Mouse (Mus musculus): ENCODE results near the gene Cdc42ep5.

Gene Cdc42ep5

DNA sequence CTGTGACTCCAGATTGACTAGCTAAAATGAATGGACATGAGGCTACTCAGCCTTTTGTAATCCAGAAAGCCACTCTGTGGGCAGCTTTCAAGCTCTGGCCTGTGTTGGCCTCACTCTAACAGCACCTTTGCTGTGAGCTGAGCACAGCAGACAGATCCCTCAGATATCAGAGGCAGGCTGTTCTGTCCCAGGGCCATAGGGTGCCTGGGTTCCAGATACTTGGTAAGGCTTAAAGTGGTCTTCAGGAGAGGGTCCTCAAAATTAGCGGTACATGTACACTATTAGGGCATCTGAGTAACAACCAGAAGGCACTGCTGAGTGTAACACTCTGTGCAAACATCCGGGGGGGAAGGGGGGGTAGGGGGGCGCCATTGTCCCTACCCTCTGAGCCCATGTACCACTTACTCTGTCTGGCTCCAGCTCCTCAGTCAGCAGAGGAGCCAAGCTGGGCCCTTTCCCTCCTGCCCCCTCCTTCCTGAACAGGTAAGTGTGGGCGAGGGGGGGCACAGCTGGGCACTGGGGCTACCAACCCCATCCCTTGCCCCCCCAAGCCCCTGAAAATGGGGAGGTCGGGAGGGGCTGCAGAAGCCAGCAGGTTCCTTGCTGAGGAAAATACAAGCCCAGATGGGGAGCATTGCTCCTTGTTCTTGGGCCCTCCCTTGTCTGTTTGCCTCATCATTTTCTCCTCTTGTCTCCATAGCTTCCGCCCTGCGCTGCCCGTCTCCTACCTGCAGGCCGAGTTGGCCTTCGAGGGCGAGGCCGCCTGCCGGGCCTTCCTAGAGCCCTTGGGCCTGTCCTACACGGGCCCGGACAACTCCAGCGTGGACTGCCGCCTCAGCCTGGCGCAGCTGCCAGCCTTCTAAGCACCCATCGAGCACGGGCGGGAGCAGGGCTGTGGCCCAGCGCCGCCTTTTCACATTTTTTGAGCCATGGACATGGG, 18.1 kb downstream of the Cdc42ep5 start:
- DNase-seq (ENCODE audit: low read depth, low spot score) = no peak

- no peak for DNase-seq (ENCODE audit: low read depth, low spot score)
Measured at GRCm38 (mm10) chr7:4145552-4146190, 19.0 kb downstream of the Cdc42ep5 start.

DNA sequence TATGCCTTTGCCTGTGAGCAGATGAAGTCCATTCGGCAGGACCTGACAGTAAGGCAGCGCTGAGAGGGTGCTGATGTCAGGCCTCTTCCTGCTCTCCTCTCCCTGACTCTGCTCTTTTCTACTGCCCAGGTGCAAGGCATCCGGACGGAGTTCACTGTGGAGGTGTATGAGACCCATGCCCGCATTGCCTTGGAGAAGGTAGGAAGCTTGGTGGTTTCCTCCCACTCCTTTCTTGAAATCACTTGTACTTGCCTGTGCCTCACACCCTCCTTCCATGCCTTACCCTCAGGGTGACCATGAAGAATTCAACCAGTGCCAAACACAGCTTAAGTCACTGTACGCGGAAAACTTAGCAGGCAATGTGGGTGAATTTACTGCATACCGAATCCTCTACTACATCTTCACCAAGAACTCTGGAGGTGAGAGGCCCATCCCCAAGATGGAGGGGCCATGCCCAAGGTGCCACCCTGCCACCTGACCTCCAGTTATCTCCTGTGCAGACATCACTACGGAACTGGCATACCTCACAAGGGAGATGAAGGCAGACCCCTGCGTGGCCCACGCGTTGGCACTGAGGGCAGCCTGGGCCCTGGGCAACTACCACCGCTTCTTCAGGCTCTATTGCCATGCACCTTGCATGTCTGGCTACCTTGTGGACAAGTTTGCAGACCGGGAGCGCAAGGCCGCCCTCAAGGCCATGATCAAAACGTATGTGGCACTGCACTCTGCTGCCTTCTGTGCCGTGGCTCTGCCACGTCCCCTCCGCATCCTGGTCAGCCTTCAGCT, 19.7 kb downstream of the Cdc42ep5 start:
- no peak for DNase-seq (ENCODE audit: low read depth, low spot score)

DNA sequence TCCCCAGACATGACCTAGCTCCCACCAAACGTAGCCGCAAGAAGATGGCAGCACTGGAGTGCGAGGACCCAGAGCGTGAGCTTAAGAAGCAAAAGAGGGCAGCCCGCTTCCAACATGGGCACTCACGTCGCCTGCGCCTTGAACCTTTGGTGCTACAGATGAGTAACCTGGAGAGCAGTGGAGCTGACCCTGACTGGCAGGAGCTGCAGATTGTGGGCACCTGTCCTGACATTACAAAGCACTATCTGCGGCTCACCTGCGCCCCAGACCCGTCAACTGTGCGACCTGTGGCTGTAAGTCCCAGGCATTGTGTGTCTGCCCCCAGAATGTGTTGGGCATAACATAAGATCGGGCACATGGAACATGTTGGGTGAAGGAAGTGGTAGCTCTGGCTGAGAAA, 20.6 kb downstream of the Cdc42ep5 start:
- no peak for DNase-seq (ENCODE audit: low read depth, low spot score)

GRCm38 (mm10) chr7:4143506-4143905, 21.2 kb downstream of the Cdc42ep5 start:
- no peak for DNase-seq (ENCODE audit: low read depth, low spot score)

GRCm38 (mm10) chr7:4142796-4143445, 21.7 kb downstream of the Cdc42ep5 start:
- DNase-seq (ENCODE audit: low read depth, low spot score) = no peak

DNA sequence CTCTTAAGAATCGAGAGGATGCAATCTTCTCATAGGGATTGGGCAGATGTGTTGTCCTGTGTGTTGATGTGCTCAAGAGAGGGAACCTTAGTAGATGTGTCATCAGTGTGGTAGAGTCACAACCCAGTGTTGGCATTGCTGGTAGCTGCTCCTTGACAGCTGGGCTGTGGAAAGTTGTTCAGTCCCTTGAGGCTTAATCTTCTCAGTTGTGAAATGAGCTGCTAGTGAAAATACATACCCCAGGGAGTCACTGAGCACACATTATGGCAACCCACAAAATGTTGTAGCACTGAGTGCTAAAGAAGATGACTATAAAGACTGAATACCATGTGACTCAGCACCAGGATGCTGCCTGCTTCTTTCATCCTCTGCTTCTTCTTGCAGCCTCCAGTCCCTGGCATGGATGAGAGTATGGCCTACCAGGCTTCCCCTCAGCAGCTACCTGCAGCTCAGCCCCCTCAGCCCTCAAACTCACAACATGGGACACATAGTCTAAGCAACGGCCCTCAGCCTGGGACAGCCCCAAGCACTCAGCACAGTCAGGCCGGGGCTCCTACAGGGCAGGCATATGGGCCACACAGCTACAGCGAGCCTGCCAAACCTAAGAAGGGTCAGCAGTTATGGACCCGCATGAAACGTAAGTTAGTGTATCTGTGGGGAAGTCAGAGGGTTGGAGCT, 22.9 kb downstream of the Cdc42ep5 start:
- no peak for DNase-seq (ENCODE audit: low read depth, low spot score)

DNA sequence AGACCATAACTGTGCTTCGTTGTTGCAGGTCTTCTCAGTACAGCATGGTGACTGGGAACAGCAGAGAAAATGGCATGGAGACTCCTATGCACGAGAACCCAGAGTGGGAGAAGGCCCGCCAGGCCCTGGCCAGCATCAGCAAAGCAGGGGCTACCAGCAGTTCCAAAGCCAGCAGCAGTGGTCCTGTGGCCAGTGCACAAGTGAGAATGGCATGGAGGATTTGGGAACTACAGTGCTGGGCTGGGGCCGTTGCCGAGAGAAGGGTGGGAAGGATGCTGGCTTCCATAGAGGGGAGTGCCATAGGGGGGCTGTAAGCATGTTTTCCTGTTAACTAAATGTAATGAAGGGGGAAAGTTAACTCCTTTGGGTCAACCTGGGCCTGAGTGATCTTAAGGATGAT, 25.3 kb downstream of the Cdc42ep5 start:
- DNase-seq (ENCODE audit: low read depth, low spot score) = no peak

DNA sequence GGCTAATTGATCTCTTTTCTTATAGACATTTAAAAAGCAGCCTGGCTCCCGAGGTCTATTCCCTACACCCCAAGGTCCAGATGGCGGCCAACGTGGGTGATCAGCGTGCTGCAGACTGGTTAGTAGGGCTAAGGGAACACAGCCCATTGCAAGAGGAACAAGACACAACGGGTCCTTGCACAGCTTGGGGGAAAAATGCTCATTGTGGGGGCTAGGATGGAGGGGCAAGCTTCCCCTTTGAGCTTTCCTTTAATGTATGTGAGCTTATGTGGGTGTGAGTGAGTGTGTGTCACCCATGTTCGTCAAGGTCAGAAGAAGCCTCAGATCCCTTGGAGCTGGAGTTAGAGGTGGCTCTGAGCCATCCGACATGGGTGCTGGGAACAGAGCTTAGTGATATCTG, 26.0 kb downstream of the Cdc42ep5 start:
- DNase-seq (ENCODE audit: low read depth, low spot score) = no peak

DNA sequence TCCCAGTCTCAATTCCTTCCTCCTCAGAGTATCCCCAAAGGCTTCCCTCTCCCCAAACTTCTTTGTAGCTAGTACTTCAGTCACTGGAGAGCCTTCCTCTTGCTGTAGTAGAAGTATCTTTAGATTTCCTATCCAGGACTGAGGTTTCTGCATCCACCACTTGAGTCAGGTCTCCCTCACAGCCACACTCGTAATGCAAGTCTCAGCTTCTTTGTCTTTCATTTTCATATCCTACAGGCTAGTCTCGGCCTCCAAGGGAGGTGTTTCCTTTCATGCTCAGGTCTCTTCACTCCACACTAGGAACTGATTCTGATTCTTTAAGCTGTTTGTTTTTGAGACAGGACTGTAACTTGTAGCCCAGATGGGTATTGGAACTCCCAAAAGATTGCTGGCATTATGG, 26.5 kb downstream of the Cdc42ep5 start:
- DNase-seq (ENCODE audit: low read depth, low spot score) = no peak

DNA sequence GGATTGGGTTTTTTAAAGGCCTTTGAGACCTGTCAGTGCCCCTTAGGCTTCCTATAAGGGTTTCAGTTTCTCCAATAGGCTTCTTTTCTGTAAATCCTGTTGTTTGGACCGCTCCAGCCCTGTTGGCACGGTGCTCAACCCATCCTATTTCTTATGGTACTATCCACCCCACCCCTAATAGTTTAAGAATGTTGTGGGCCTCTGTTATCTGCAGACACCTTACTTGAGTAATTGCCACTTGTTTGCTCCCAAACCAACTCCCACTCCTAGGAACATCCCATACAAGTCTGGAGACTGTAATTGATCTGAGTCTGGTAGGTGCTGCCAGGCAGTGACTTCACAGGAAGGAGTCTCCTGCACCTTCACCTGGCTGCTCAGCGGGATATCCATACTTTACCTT, 26.9 kb downstream of the Cdc42ep5 start:
- no peak for DNase-seq (ENCODE audit: low read depth, low spot score)

DNA sequence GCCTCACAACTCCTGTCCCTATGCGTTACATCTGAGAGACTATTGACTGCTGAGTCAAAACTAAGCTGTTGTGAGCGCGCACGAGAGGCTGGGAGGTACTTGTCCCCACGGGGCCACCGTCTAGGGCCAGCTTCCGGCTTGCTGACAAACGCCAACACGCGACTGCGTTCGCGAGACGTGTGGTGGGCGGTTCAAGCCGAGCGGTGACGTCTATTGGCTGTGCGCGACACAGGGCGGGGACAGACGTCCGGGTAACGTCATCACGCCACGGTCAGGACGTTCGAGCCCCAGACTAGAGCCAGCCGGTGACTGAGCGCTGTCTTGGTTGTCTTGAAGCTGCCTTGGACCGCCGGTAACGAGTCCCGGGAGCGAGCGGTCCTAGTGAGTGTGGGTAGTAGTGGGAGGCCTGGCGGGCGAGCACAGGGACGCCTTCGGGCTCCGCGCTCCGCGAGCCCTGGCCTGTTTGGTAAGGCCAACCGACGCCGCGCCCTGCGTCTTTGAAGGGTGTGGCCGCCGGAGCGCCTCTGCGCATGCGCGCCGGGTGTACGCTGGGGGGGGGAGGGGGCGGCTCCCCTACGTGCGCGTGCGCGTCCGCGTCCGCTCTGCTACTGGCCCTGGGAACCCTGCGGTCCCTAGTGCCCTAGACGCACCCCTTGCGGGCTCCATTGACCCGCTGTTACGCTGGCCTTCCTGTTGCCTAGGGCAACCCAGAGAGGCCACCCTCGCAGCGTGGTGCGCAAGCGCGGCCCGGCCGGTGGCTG, 27.7 kb downstream of the Cdc42ep5 start, which contains the start of gene Leng8:
Gene Leng8 (plus strand): TSS at position 269 of the 761 bp plus-strand sequence.
- DNase-seq (ENCODE audit: low read depth, low spot score) = peak; percentile 99

DNA sequence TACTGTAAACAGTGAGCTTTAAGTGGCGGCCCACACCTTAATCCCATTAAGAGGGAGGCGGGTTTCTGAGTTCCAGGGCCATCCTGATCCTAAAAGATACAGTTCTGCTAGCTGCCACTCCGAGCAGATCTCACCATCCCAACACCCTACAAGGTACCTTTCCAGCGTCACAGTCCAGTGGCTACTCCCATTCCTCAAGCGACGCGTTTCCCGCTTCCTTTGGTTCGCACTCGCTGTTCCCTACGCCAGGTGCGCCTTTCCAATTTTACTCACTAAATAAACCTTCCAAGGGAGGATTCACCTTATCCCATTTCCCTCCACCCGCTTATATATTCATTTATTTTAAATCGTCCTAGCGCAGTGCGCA, 28.3 kb downstream of the Cdc42ep5 start:
- no peak for DNase-seq (ENCODE audit: low read depth, low spot score)

GRCm38 (mm10) chr7:4134911-4135310, 29.7 kb downstream of the Cdc42ep5 start:
- no peak for DNase-seq (ENCODE audit: low read depth, low spot score)

GRCm38 (mm10) chr7:4132998-4133397, 31.7 kb downstream of the Cdc42ep5 start:
- no peak for DNase-seq (ENCODE audit: low read depth, low spot score)

DNA sequence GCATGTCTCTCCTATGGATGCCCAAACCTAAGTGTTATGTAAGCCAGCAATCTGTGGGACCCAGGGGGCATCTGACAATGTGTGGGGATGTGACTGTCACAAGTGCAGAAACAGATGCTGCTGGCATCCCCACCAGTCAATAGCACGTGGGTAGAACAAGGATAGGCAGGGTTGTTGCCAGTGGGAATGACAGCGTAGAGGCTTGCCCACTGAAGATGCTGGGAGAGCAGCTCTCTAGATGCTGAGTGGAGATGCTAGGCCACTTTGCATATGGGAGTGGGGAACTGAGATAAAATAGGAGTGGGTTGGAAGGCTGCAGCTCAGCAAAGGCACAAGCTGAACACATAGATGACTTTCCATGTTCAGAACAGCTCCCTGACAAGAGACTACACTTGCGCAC, 32.1 kb downstream of the Cdc42ep5 start:
- no peak for DNase-seq (ENCODE audit: low read depth, low spot score)

- DNase-seq (ENCODE audit: low read depth, low spot score) = no peak
Measured at GRCm38 (mm10) chr7:4131964-4132363, 32.7 kb downstream of the Cdc42ep5 start.

GRCm38 (mm10) chr7:4130686-4131452, 33.8 kb downstream of the Cdc42ep5 start:
- peak; percentile 71 for DNase-seq (ENCODE audit: low read depth, low spot score)

DNA sequence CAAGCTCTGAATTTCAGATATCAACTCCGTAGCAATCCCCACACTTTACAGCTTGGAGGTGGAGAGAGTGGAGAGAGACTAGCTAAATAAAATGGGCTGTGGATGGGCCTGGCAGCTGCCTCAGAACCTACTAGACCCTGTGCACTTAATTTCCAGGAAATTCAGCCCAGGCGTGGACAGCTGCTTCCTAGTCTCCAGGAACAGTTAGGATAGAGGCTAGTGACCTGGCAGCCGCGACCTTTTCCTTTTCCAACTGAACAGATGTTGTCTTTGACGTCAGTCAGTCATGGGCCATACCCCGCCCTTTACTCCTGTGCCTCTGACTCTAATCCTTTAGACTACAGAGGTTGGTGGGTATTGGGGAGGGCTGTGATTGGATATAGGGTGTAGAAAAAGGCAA, 35.8 kb downstream of the Cdc42ep5 start:
- no peak for DNase-seq (ENCODE audit: low read depth, low spot score)

DNA sequence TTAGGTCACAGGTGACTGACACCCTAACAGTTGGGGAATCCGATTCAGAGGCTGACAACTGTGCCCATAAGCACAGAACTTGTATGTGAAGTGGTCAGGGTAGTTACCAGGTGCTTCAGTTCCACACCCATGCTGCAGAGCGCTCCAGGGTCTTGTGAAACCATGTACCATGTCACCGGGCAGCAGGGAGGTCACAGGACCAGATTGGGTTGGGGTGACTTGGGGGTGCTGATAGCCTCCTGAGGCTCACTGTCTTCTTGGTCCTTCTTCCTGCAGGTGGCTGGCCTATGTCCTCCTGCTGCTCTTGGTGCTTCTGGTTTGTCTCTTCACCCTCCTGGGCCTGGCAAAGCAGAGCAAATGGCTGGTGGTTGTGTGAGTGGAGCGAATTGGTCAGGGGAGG, 36.8 kb downstream of the Cdc42ep5 start:
- DNase-seq (ENCODE audit: low read depth, low spot score) = no peak

Measured in brain, embryonic 18.5 days (tissue).